Mouse (Mus musculus) E14TG2a.4 (cell line): ENCODE measurements around the gene Gm8362.
"Not testable (repeated sequence)": the region's sequence is repeated elsewhere in the genome, so short reads cannot be mapped to it uniquely, and the experiment has no call there.

ENCODE experiments used
- CTCF ChIP-seq: conservative IDR thresholded peaks from 2 replicates; pipeline ENCODE4 v1.5.1; 2014; ENCODE audit warnings: low read length
- POU5F1 ChIP-seq: IDR thresholded peaks from 2 replicates; pipeline ENCODE4 v1.6.1; 2014; ENCODE audit warnings: low read length, borderline replicate concordance

GRCm38 (mm10) chr14:6774311-6774710, at the start of gene Gm8362:
- TF ChIP-seq CTCF, POU5F1: not testable (repeated sequence)
